18 mouse cellular contexts compared by ENCODE assay signal in genomic region chr1:33589531-33589930, GRCm38 (mm10).
"Had no signal": no experiment of that assay in that cellular context is flagged by ENCODE, and none has a peak within 500 bp of the region (broad histone marks: within the 10 kb centered on the region; RNA-seq: fewer than 3 reads in every experiment).

No protein-coding gene starts in this region.

- ATAC-seq: intestine, embryonic 16.5 days; lung, postnatal 0 days had no signal

- H3K9ac ChIP-seq: liver, embryonic 13.5 days; lung, embryonic 14.5 days; neural tube, embryonic 12.5 days; neural tube, embryonic 15.5 days; stomach, embryonic 15.5 days had no signal

- H3K4me1 ChIP-seq: neural tube, embryonic 12.5 days; stomach, embryonic 15.5 days had no signal

- H3K27ac ChIP-seq: kidney, postnatal 0 days; layer of hippocampus, adult 2 months; liver, embryonic 13.5 days; macrophage; neural tube, embryonic 12.5 days; neural tube, embryonic 15.5 days; stomach, embryonic 15.5 days had no signal

- H3K9me3 ChIP-seq: liver, embryonic 13.5 days; neural tube, embryonic 12.5 days; neural tube, embryonic 15.5 days; stomach, embryonic 15.5 days had no signal

- H3K4me2 ChIP-seq: liver, embryonic 13.5 days; lung, embryonic 14.5 days; neural tube, embryonic 12.5 days; neural tube, embryonic 15.5 days; stomach, embryonic 15.5 days had no signal

- H3K27me3 ChIP-seq: liver, embryonic 13.5 days; neural tube, embryonic 12.5 days; neural tube, embryonic 15.5 days; stomach, embryonic 15.5 days had no signal

- DNase-seq: kidney, adult 18-20 months; kidney, postnatal 25 days; layer of hippocampus, adult 9-11 months; liver; liver, embryonic 13.5 days; lung, embryonic 14.5 days; midbrain, embryonic 14.5 days; right cerebral cortex, adult 18-20 months; right cerebral cortex, postnatal 14 days; right cerebral cortex, postnatal 4 days had no signal

- H3K4me3 ChIP-seq: layer of hippocampus, adult 2 months; liver, embryonic 13.5 days; neural tube, embryonic 12.5 days; neural tube, embryonic 15.5 days; stomach, embryonic 15.5 days had no signal

- H3K36me3 ChIP-seq: liver, embryonic 13.5 days; neural tube, embryonic 12.5 days; neural tube, embryonic 15.5 days; stomach, embryonic 15.5 days had no signal
